Mouse (Mus musculus) heart, embryonic 12.5 days (tissue): Measurements from ENCODE around the gene Dab1. TPM values are rescaled to one million over a fixed set of nuclear protein-coding genes. Genes with fewer than 3 reads are reported as not detected.

Source experiments
- ATAC-seq: fragments of 200-750 bp; cut with Nextera tagmentation; 2 replicates; pipeline ENCODE4 v1.8.0; 2017; ENCODE audit warnings: moderate TSS enrichment, moderate library complexity; ENCODE audit not compliant: insufficient number of reproducible peaks, low FRiP score
- H3K27ac ChIP-seq: fragments of 300-500 bp; sonication (generic); 2 replicates; pipeline ENCODE4 v1.5.1; 2016; ENCODE audit warnings: mild to moderate bottlenecking, moderate library complexity; ENCODE audit not compliant: poor library complexity, severe bottlenecking
- H3K27me3 ChIP-seq: fragments of 300-500 bp; sonication (generic); replicated peaks from 2 replicates; pipeline ENCODE4 v1.6.1; 2016; ENCODE audit warnings: mild to moderate bottlenecking, moderate library complexity
- H3K36me3 ChIP-seq: fragments of 300-500 bp; sonication (generic); 2 replicates; pipeline ENCODE4 v1.6.1; 2016; ENCODE audit warnings: mild to moderate bottlenecking, moderate library complexity
- H3K4me1 ChIP-seq: fragments of 300-500 bp; sonication (generic); replicated peaks from 2 replicates; pipeline ENCODE4 v1.6.1; 2016; ENCODE audit warnings: mild to moderate bottlenecking
- H3K4me2 ChIP-seq: fragments of 300-500 bp; sonication (generic); 2 replicates; pipeline ENCODE4 v1.6.1; 2016; ENCODE audit warnings: mild to moderate bottlenecking, moderate library complexity
- H3K4me3 ChIP-seq: fragments of 300-500 bp; sonication (generic); 2 replicates; pipeline ENCODE4 v1.5.1; 2016; ENCODE audit warnings: mild to moderate bottlenecking
- H3K9ac ChIP-seq: fragments of 300-500 bp; sonication (generic); 2 replicates; pipeline ENCODE4 v1.6.1; 2016; ENCODE audit warnings: mild to moderate bottlenecking, moderate library complexity
- H3K9me3 ChIP-seq: fragments of 300-500 bp; sonication (generic); replicated peaks from 2 replicates; pipeline ENCODE4 v1.6.1; 2016; ENCODE audit warnings: mild to moderate bottlenecking, moderate library complexity
- WGBS: fragments of 180-500 bp; shearing (Covaris S2); methylation state at CpG from one replicate; pipeline ENCODE4 v1.1.7; 2016; 5-methylcytosine and 5-hydroxymethylcytosine counted together
- polyA plus RNA-seq: library from polyadenylated mRNA; unstranded; fragments of >200 nt; fragmentation: Nextera tagmentation; extraction: Ambion mirVana; gene quantifications from 2 replicates; pipeline ENCODE4 v1.2.1, GENCODE M21; 2016

Gene Dab1
- polyA plus RNA-seq, 1 experiment from 2014 or later = 1.0 TPM

- WGBS = 69% methylated on average over 6 of the region's 6 CpGs
- no peaks in the 10 kb centered on the region for H3K36me3 ChIP-seq
- no peak overlapping the region for H3K27ac ChIP-seq
- ATAC-seq = no peak
- no peak overlapping the region for H3K4me3 ChIP-seq
- H3K9ac ChIP-seq = no peak overlapping the region
- H3K27me3 ChIP-seq = no peaks in the 10 kb centered on the region
- 0 out of 2 replicates have a peak, but pooled peaks cover 3% of the 10 kb centered on the region for H3K4me1 ChIP-seq
- H3K9me3 ChIP-seq = peaks cover 3% of the 10 kb centered on the region; the same call in 1 of the 2 replicates
- no peak overlapping the region for H3K4me2 ChIP-seq
Observed at GRCm38 (mm10) chr4:104643534-104644356, 1024.6 kb downstream of the Dab1 start.

GRCm38 (mm10) chr4:104644357-104644630 is 1025.1 kb downstream of the Dab1 start:
- Histone ChIP-seq H3K27ac (no peak overlapping the region), H3K36me3 (no peaks in the 10 kb centered on the region), H3K4me2 (no peak overlapping the region), H3K9ac (no peak overlapping the region), H3K27me3 (no peaks in the 10 kb centered on the region), H3K9me3 (peaks cover 3% of the 10 kb centered on the region; the same call in 1 of the 2 replicates), H3K4me1 (0 out of 2 replicates have a peak, but pooled peaks cover 3% of the 10 kb centered on the region), H3K4me3 (no peak overlapping the region)
- WGBS = 71% methylated on average over 3 of the region's 3 CpGs
- no peak for ATAC-seq

- Histone ChIP-seq H3K9ac (no peak overlapping the region), H3K36me3 (no peaks in the 10 kb centered on the region), H3K4me3 (no peak overlapping the region), H3K4me1 (0 out of 2 replicates have a peak, but pooled peaks cover 3% of the 10 kb centered on the region), H3K9me3 (peaks cover 3% of the 10 kb centered on the region; the same call in 1 of the 2 replicates), H3K27ac (no peak overlapping the region), H3K4me2 (no peak overlapping the region), H3K27me3 (no peaks in the 10 kb centered on the region)
- 94% methylated on average over 4 of the region's 4 CpGs for WGBS
- no peak for ATAC-seq
Observed at GRCm38 (mm10) chr4:104644862-104645261, 1025.7 kb downstream of the Dab1 start.

DNA sequence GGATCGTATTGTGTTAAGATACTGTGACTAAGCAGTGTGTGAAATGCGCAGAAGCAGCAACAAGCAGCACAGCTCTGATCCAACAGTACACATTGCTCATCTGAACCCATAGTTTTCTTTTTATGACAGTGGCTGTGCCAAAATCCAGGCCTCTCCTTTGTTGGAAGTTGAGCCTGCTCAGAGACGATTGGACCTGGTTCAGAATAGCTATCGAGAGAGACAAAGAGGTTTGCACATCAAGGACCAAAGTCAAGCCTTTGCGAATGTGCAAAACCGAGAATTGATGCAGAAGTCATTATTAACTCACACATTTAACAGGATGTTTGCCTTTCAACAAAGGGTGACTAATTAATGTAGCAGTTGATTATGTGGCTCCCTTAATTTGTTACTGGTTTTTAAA is 1032.6 kb downstream of the Dab1 start:
- H3K9me3 ChIP-seq = peaks cover 3% of the 10 kb centered on the region; the same call in 1 of the 2 replicates
- H3K27ac ChIP-seq = no peak overlapping the region
- 72% methylated on average over 6 of the region's 6 CpGs for WGBS
- no peak overlapping the region for H3K9ac ChIP-seq
- ATAC-seq = no peak
- H3K27me3 ChIP-seq = no peaks in the 10 kb centered on the region
- H3K36me3 ChIP-seq = no peaks in the 10 kb centered on the region
- H3K4me1 ChIP-seq = peaks cover 6% of the 10 kb centered on the region
- H3K4me3 ChIP-seq = no peak overlapping the region
- no peak overlapping the region for H3K4me2 ChIP-seq

DNA sequence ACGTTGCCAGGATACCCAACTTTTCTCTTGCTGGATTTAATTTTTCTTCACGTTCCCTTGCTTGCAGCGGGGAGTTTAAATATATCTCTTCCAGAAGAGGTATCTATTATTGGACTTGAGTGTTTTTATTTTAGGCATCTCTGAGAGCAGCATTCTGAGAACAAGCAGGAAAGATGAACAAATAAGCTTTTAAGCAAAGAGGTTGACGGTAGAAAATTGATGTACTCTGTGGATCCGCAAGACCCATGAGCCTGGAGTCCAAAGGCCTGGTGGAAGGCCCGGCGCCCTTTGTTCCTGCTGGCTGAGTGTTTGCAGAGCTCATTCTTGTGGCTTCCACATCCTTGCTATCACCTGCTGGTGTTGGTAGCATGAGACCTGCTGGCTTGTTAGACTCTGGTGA is 1037.6 kb downstream of the Dab1 start:
- Histone ChIP-seq H3K4me3 (no peak overlapping the region), H3K27me3 (no peaks in the 10 kb centered on the region), H3K9me3 (no peaks in the 10 kb centered on the region), H3K4me2 (0 out of 2 replicates have a peak overlapping the region, but pooled peaks have one; percentile 9), H3K9ac (no peak overlapping the region), H3K4me1 (peaks cover 16% of the 10 kb centered on the region), H3K27ac (peak overlapping the region; percentile 57; the same call in 1 of the 2 replicates), H3K36me3 (no peaks in the 10 kb centered on the region)
- no peak for ATAC-seq
- 50% methylated on average over 7 of the region's 7 CpGs for WGBS

- H3K36me3 ChIP-seq = no peaks in the 10 kb centered on the region
- WGBS = 74% methylated on average over 12 of the region's 12 CpGs
Observed at GRCm38 (mm10) chr4:104662841-104663614, 1043.9 kb downstream of the Dab1 start.

GRCm38 (mm10) chr4:104665553-104665952 is 1046.4 kb downstream of the Dab1 start:
- H3K9me3 ChIP-seq = no peaks in the 10 kb centered on the region
- no peak overlapping the region for H3K9ac ChIP-seq
- H3K4me1 ChIP-seq = no peaks in the 10 kb centered on the region
- H3K4me3 ChIP-seq = no peak overlapping the region
- no peak overlapping the region for H3K27ac ChIP-seq
- no peaks in the 10 kb centered on the region for H3K36me3 ChIP-seq
- H3K27me3 ChIP-seq = 0 out of 2 replicates have a peak, but pooled peaks cover 4% of the 10 kb centered on the region
- H3K4me2 ChIP-seq = no peak overlapping the region
- ATAC-seq = no peak

More at GRCm38 (mm10) chr4:104662841-104663614, 1043.9 kb downstream of the Dab1 start:
- no peak overlapping the region for H3K9ac ChIP-seq
- no peak overlapping the region for H3K4me2 ChIP-seq
- no peaks in the 10 kb centered on the region for H3K9me3 ChIP-seq
- H3K4me3 ChIP-seq = no peak overlapping the region
- no peaks in the 10 kb centered on the region for H3K4me1 ChIP-seq
- no peak for ATAC-seq
- H3K27ac ChIP-seq = no peak overlapping the region
- 0 out of 2 replicates have a peak, but pooled peaks cover 4% of the 10 kb centered on the region for H3K27me3 ChIP-seq

- H3K9me3 ChIP-seq = no peaks in the 10 kb centered on the region
- no peak overlapping the region for H3K9ac ChIP-seq
- ATAC-seq = no peak
- no peak overlapping the region for H3K4me3 ChIP-seq
- no peaks in the 10 kb centered on the region for H3K36me3 ChIP-seq
- H3K27me3 ChIP-seq = 0 out of 2 replicates have a peak, but pooled peaks cover 4% of the 10 kb centered on the region
- 87% methylated on average over 10 of the region's 10 CpGs for WGBS
- H3K4me1 ChIP-seq = no peaks in the 10 kb centered on the region
- no peak overlapping the region for H3K4me2 ChIP-seq
- H3K27ac ChIP-seq = no peak overlapping the region
Observed at GRCm38 (mm10) chr4:104666831-104667551, 1047.8 kb downstream of the Dab1 start.

DNA sequence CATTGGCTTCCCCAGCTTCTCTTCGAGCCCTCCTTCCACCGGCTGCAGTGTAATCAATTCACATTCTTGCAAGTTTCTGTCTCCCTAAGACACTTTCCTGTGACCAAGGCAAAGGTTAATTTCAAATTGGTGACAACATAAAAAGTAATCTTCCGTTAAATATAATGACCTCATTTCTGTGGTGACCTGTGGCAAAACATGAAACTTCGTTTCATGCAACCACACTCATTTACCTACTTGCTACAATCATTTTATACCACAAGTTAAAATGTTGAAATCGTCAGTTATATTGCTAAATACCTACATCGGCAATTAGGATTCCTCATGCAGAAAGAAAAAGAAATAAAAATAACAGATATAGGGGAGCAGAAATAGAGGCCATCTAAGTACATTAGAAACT is 1048.9 kb downstream of the Dab1 start:
- 80% methylated on average over 6 of the region's 6 CpGs for WGBS
- Histone ChIP-seq H3K36me3 (no peaks in the 10 kb centered on the region), H3K4me3 (no peak overlapping the region), H3K9me3 (no peaks in the 10 kb centered on the region), H3K4me2 (no peak overlapping the region), H3K27me3 (0 out of 2 replicates have a peak, but pooled peaks cover 4% of the 10 kb centered on the region), H3K9ac (no peak overlapping the region), H3K27ac (no peak overlapping the region), H3K4me1 (no peaks in the 10 kb centered on the region)
- ATAC-seq = no peak

DNA sequence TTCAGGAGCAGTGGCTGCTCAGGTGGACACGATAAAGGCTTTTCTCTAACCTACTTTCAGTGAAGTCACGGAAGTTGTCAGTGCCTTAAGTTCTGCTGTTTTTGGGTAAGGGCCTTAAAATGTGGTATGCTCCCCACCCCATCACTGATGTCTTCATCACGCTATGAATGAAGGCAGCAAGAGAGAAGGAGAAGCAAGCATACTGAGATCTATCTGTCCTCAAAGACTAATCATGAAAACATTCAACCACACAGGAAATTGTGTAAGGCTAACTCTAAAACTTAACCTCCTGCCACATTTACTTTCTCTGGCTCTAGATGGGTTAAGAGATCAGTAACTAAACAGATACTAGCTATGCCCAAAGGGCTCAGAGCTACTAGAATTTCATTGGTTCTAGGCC is 1050.2 kb downstream of the Dab1 start:
- H3K27me3 ChIP-seq = 0 out of 2 replicates have a peak, but pooled peaks cover 4% of the 10 kb centered on the region
- H3K9me3 ChIP-seq = no peaks in the 10 kb centered on the region
- H3K36me3 ChIP-seq = no peaks in the 10 kb centered on the region
- H3K4me2 ChIP-seq = no peak overlapping the region
- H3K27ac ChIP-seq = no peak overlapping the region
- ATAC-seq = no peak
- H3K9ac ChIP-seq = no peak overlapping the region
- no peak overlapping the region for H3K4me3 ChIP-seq
- WGBS = 73% methylated on average over 3 of the region's 3 CpGs
- no peaks in the 10 kb centered on the region for H3K4me1 ChIP-seq

GRCm38 (mm10) chr4:104670741-104671140 is 1051.6 kb downstream of the Dab1 start:
- no peak for ATAC-seq
- Histone ChIP-seq H3K4me2 (no peak overlapping the region), H3K27ac (no peak overlapping the region), H3K4me3 (no peak overlapping the region), H3K36me3 (no peaks in the 10 kb centered on the region), H3K4me1 (no peaks in the 10 kb centered on the region), H3K9me3 (no peaks in the 10 kb centered on the region), H3K27me3 (0 out of 2 replicates have a peak, but pooled peaks cover 4% of the 10 kb centered on the region), H3K9ac (no peak overlapping the region)
